Mouse (Mus musculus) right cerebral cortex, postnatal 36 days (tissue): ENCODE measurements at regions not wholly inside any gene's neighbourhood (a gene's known extent, or its start where the extent isn't known, plus 50 kb on each side); places are given as distances from the start of the nearest gene placed in this dataset.
"Not testable (repeated sequence)": the region's sequence is repeated elsewhere in the genome, so short reads cannot be mapped to it uniquely, and the experiment has no call there.

Experiments
- DNase-seq, 2 experiments: peaks; one replicate each; pipeline ENCODE4 v3.0.0; 2022; ENCODE audit warnings: low spot score in 2 of 2, mixed read lengths in 1 of 2

GRCm38 (mm10) chr3:31603237-31603636, 293.1 kb upstream of the Slc7a14 start:
- peak; percentile 37 to 46 for DNase-seq

- DNase-seq = not testable (repeated sequence)
Measured at GRCm38 (mm10) chr3:31596581-31596980, 286.4 kb upstream of the Slc7a14 start.

GRCm38 (mm10) chr3:31585971-31586370, 275.8 kb upstream of the Slc7a14 start:
- DNase-seq = peak in 1 of 2 experiments; percentile 2

GRCm38 (mm10) chr3:31573849-31574248, 263.7 kb upstream of the Slc7a14 start:
- no peak for DNase-seq
